Mouse (Mus musculus): ENCODE data around the gene 1500009C09Rik.

The 1500009C09Rik gene

DNA sequence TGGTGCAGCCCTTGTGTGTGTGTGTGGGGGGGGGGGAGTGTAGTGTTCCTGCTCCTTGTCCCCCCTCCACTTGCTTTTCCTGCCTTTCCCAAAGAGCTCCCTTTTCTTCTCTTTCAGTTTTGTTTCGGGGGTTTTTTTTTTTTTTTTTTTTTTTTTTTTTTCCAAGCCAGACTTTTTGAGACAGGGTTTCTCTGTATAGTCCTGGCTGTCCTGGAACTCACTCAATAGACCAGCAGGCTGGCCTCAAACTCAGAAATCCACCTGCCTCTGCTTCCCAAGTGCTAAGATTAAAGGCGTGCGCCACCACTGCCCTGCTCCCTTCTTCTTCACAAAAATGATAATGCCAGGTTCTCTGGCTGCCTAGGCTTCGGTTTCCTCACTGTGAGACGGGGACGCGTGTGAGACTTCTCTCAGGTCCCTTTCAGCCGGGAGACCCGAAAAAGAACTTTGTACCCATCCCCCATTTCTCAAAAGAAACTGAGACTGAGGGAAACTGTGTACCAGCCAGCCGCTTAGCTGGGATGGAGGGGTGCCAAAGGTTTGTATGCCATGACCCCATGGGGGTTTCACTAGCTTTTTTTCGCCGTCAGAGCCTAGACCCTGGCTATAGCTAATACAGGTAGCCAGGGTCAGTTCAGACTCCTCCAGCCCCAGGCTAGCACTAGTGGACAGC, 32.1 kb upstream of the 1500009C09Rik start:
- DNase-seq = no peak

DNA sequence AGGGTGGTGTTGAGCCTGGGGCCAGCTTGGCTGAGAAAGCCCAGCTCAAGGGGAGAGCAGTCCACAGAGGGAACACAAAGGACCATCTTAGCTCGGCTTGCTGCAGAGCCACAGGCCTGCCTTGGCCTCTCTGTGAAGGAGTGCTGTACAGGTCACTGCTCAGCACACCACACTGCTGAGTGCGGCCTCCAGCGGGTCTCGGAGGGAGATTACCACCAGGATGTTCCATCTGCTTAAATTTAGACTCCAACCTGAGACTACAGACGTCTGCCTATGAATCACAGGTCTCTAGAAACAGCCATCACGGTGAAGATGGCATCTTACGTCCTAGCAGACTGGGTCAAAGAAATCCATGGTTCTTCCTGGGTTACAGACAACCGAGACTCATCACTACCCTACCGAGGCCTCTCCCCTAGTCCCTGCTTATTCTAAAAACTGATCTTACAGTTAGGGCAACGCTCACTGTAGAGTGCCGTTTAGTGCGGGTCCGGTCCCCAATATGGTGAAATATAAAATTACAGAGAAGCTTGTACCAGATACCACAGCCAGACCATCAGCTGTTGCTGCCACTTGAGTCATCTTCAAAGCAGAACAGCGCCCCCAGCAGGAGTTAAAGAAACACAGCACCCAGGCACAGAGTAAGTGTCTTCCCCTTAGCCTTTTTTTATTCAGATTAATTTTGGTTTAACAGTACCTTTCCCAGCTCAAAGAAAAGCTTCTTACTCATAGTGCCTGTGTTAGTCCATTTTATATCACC, 30.9 kb upstream of the 1500009C09Rik start:
- no peak for DNase-seq

DNA sequence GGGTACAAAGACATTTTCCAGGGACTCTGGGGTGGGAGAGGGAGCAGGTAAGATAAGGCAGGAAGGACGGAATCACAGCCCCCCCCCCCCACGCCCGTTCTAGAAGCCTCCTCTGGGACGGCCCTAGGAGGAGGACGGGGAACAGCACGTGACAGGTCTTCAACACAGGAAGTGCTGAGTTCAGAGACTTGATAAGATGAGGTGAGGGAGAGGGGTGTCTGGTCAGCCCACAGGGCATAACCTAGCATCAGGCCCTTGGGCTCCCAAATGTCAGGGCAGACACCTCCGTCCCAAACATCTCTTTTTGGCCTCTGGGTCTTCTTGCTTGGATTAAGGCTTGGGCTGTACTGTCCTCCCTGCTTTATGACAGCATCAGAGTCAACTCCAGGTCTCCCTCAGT, 28.9 kb upstream of the 1500009C09Rik start:
- no peak for DNase-seq

DNA sequence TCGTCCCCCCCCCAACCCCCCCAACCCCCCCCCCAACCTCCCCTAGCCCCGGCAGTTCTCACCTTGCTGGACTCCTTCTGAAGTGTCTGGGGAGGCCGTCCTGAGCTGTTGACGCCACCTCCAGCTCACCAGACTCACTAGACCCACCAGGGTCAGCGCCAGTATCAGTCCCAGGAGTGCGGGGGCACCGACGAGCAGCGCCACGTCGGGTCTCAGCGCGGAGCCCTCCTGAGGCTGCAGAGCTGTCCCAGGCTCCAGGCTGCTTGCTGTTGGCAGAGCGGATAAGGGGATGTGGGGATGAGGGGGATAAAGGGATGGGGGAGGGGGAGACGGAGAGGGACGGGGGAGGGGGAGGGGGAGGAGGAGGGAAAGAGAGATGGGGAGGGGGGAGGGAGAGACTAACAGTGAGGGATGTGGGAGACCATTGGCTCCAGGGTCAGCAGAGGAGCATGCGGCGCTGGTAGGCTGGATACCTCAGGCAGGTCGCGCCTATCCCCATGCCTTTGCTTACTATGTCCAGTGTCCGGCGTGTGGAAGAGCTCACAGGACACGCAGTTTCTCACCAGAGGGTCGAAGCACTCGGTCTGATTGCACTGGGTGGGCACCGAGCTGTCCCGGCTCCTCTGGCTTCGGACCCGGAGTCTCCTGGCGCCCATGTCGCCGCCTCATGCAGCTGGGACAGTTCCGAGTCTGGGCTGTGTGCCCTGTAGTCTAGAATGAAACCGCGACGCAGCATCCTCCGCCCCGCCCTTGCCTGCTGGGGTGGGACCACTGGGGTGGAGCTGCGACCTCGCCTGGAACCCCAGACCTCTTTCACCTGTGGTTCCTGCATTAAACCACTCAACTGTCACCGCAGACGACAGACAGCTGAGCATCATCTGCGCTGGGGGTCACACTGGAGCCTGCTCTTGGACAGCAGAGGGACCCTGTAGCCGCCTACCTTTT, 28.3 kb upstream of the 1500009C09Rik start, which contains the start of gene Tnfrsf13c:
Gene Tnfrsf13c (minus strand): TSS at position 713 of the 945 bp plus-strand sequence.
- no peak for DNase-seq

DNA sequence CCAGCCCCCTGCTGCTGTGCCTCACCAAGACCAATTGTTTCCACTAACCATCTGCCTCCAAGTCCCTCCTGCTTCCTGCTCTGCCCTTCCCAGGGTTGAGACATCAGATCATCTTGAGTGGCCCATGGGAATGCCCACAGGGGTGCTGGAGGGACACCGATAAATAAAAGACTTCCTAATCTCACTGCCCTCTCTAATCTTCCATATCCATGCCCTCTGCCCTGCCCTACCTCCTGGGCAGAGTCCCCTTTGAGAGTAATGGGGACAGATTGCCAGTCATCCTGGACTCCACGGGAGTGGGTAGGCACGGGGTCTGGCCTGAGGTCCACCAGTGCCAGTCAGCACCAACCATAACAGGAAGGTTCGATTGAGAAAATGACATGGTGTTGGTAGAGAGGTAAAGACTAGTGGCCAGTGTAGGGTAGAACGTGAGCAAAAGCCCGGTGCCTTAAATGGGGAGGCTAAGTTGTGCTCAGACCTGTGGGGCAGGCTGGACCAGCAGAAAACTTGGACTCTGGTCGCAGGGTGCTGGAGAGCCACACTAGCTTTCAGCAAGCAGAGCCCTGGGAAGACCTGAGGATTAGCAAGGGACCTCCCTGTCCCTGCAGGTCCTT, 27.5 kb upstream of the 1500009C09Rik start:
- DNase-seq = no peak

DNA sequence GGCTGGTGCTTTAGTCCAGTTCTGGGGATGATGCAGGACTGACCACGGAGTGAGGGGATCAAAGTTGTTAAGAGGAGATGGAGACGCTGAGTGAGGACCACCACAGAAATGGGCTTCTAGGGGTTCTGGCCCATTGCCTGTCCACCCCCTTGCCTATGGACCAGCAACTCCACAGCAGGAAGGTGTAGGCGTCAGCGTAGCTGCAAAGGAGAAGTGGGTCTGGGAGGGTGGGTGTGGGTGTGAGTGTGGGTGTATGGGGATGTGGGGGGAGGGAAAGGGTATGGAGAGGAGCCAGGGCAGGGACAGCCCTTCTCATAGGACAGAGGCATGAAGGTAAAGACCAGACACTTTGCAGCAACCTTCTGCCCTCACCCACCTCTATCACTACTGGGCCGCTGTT, 26.4 kb upstream of the 1500009C09Rik start:
- DNase-seq = peak; percentile 22

DNA sequence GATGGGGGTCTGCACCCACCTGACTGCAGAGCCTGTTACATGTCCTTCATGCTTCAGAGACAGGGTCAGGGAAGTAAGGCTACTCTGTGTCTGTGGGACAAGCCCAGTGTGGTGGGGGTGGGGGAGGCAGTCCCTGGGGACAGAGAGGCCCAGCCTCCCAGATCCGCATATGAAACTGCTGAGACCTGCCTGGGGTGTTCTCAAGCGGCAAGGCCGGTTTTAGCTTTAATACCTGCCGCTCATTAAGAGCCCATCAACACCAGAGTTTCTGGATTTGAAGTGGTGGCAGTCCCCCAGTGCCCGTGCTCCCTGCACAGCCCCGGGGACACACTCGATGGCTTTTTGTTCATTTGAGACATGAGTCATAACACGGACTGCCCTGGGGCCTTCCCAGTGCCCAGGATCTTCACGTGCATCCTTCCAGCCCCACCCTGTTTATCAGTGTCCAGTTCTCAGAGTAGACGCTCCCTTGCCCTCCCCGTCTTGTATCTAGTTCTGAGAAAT, 22.6 kb upstream of the 1500009C09Rik start:
- DNase-seq = peak; percentile 27

DNA sequence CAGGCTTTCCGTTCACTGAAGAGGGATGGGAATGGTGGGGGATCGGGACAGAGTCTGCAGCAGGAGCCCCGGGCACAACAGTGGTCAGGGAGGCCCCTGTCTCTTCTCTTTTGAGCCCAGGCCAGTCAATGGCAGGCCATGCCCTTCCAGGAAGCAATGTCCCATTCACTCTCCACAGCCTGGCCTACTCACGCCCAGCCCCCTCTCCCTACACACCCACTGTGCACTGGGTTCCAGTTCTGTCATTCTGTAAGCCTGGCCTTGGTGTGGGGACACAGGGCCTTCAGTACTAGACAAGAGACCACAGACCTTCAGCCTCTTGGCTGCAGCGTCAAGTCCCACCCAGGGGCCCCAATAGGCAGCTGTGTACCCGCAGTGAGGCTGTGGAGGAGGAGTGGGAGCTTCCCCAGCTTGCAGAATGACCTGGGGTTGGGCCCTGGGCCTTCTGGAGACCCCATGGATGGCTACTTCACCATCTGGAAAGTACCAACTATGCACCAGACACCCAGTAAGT, 22.0 kb upstream of the 1500009C09Rik start:
- peak; percentile 36 for DNase-seq

DNA sequence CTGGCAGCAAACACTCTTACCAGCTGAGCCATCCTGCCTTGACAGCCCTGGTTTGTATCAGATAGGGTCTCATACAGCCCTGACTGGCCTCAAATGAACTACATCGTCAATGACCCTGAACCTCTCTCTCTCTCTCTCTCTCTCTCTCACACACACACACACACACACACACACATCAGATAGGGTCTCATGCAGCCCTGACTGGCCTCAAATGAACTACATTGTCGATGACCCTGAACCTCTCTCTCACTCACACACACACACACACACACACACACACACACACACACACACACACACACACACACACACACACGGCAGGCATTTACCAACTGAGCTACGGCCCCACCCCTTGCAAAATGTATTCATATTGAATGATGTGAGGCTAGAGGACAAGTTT, 21.1 kb upstream of the 1500009C09Rik start:
- DNase-seq = no peak

DNA sequence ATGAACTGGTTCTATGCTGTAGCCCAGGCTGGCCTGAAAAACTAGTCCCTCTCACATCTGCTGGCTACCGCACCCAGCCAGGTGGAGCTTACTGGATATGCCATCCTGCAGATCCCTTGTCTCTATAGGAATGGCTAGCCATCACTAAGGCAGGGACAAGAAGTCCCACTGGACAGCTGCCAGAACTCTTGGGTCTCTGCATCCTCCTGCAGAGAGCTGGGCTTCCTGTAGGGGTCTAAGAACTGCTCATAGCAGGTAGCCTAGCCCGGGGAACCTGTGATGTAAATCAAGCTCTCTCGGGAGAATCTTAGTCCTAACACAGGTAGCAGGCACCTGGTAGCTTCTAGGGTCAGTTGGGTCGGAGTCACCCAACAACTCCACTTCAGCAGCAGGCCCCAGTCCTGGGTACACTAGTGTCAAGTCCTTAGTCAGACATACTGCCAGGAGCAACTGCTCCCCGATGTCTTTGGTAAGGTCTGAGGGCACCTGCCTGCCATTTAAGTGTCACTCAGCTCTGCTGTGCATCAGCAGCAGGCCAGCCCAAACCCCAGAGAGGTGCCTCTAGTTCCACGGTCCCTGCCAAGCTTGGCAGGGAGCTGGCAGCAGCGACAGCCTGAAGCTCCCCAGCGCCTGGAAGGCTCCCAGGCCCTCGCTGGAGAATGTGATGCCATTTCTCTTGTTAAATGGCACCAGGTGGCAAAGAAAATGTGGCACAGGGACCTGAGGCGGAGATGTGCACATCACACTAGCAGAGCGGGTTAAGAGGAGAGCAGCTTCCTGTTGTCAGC, 20.4 kb upstream of the 1500009C09Rik start:
- peak; percentile 95 for DNase-seq

DNA sequence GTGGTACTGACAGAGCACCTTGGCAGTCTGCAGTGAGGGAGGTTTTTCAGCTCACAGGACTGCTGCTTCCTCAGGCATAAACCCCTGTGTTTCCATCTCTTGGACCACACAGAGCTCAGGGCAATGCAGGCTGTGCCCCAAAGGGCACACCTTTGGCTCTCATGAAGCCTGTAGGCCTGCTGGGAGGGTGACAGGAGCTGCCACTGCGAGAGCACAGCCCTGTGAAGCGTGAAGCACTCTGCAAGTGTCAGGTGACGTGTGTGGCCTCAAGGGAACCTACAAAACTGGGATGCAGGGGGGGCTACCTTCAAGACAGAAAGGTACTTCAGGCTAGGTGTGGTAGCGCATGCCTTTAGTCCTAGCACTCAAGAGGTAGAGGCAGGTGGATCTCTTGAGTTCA, 19.5 kb upstream of the 1500009C09Rik start:
- DNase-seq = peak; percentile 62

DNA sequence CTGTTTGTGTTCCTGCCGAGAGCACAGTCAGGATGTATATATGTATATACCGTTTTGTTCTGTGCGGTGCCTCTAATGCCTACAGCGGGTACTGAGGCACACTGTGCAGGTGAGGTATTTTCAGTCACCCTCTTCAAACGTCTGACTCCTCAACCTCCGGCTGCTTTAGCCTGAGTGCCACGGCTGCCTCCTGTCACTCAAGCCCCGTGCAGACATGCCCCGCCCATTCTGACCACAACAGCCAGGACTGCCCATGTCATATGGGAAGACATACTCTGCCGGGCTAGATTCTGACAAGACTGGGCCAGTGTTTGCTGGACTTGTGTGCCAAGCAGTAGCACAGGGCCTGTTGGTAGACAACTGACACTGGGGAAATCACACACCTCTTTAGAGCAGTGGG, 16.5 kb upstream of the 1500009C09Rik start:
- DNase-seq = peak; percentile 38

DNA sequence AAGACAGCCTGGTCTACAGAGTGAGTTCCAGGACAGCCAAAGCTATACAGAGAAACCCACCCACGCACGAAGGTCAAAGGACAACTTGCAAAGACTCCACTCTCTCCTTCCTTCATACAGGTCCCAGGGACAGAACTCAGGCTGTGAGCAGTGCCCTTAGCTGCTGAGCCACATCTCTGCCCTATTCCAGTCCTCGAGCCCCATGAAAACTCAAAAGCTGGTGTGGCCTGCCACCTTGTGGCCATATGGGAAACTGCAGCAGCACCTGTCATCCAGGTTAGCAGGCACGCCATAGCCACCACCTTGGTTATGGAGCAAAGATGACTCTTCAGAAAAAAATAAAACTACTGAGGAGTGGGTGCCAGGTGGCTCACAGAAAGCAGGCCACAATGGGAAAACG, 15.6 kb upstream of the 1500009C09Rik start:
- peak; percentile 90 for DNase-seq

DNA sequence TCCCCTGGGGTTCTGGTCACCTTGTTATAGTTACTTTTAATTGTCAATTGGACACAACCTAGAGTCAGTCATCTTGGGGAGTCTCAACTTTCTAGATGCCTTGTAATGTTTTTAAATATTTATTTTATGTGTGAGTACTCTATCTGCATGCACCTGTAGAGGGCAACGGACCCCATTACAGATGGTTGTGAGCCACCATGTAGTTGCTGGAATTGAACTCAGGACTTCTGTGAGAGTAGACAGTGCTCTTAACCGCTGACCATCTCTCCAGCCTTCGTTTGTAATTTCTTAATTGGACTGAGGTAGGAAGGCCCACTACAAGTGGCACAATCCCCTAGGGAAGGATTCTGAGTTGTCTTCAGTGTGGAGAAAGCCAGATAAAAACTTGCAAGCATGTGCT, 8.9 kb upstream of the 1500009C09Rik start:
- no peak for DNase-seq

DNA sequence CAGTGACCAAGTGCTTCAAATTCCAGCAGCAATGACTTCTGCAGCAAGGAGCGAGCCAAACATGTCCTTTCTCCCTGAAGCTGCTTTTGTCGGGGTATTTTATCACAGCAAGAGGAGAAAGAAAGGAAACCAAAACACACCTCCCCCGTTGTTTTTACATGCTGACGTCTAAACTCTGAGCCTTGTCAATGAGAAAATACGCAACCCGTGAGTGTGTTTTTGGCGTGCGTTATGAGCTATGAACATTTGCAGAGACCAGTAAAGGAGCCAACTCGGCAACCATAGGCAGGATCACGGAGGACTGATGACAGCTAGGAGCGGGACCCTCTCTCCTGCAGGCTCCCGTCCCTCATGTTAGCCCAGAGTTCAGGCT, 8.5 kb upstream of the 1500009C09Rik start:
- DNase-seq = no peak

DNA sequence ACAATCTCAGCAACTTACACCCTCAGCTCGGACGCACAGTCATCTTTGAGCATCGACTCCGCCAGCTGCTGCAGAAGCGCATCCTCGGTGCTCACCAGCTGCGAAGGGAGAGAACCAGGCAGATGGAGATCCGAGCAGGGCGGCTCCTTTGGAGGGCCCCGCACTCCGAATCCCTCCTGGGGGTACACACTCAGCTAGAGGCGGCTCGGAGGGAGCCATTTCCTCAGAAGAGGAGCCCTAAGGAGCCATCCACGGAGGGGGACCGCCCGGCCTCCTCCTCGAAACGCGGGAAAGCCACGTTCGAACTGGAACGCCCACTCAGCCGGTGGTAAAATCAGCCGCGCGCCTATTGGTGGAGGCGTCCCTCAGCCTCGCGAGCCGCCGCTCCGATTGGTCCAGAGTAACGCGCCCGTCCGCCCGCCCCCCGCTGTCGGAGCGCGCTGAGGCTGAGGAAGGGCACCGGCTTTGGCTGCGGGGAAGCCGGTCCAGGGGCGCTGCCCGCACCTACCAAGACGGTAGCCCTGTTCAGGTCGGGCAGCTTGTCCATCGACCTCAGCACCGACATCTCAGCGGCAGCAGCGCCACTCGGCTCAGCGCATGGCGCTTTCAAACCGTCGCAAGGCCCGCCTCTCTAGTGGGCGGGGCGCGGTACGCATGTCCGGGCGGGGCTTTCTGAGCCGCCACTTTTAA, 7.9 kb upstream of the 1500009C09Rik start, which contains the start of gene Cenpm:
Gene Cenpm (minus strand): TSS at position 634 of the 690 bp plus-strand sequence.
- peak; percentile 88 for DNase-seq

DNA sequence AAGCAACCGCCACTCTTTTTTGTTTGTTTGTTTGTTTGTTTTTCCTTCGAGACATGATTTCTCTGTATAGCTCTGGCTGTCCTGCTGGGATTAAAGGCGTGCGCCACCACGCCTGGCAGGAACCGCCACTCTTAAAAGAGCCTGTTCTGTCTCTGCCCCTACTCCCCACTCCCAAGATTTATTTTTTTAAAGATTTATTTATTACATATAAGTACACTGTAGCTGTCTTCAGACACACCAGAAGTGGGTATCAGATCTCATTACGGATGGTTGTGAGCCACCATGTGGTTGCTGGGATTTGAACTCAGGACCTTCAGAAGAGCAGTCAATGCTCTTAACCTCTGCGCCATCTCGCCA, 7.4 kb upstream of the 1500009C09Rik start:
- peak; percentile 37 for DNase-seq

DNA sequence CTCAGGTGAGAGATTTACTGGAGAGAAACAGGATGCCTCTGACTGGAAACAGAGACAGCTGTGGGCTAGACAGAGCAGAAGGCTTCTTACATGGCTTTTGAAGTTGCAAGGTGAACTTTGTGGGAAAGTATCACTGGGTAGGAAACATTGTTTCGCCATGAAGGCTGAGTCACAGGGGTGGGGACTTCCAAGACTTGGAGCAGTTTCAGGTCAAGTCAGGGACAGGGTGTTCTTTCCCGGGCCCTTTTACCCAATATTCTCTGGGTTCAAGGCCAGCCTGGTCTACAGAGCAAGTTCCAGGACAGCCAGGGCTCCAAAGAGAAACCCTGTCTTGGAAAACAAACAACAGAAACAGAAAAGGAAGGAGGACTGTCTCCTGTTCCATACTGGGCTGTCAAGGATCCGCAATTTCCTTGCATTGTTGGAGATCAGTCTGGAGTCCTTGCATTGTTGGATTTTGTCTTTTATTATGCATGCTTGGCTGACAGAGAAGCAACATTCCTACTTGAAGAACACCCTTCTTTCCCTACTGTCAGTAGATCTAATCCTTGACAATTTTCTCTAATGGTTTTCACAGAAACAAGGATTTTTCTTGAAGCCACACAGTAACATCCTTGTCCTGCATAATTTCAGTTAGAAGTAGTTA, 4.9 kb upstream of the 1500009C09Rik start:
- no peak for DNase-seq

DNA sequence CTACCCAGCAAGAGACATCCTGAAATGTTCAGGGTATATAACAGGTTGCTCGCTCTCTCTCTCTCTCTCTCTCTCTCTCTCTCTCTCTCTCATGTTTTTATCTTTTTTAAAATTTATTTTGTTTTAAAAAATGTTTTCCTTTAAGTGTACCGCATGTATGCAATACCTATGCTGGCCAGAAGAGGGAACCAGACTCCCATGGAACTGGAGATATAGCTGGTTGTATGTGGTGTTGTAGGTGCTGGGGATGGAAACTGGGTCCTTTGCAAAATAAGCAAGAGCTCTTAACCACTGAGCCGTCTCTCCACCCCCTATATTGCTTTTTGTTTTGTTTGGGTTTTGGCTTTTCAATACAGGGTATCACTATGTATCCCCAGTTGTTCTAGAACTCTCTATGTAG, 618 bp upstream of the 1500009C09Rik start:
- no peak for DNase-seq

DNA sequence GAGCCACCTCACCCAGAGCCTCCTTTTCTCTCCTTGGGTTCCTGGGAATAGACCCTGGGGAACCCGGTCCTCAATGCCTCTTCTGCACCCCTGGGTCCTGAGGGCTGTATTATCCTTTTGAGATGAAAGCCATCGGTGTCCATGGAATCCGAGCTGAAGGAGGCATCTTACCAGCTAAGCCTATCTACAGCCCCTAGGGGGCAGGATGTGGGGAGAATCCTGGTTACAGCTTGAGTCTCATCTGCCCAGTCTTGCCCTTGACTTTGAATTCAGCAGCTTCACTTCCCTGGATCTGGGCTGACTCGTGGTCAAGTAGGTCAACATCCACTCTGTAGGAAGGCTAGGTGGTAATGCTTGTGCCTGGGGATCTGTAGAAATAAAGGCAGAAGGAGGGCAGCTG, 3.1 kb downstream of the 1500009C09Rik start:
- peak; percentile 38 for DNase-seq

All from cerebellum, adult 11-12 months (tissue).